Mouse (Mus musculus) kidney, postnatal 0 days (tissue): ENCODE results near the gene Gng12. TPM values are rescaled to one million over a fixed set of nuclear protein-coding genes. Genes with fewer than 3 reads are reported as not detected.

Experiments
- ATAC-seq: fragments of 200-750 bp; cut with Nextera tagmentation; replicated peaks from 2 replicates; pipeline ENCODE4 v1.8.0; 2017; ENCODE audit warnings: low read depth, moderate number of reproducible peaks, moderate TSS enrichment, moderate library complexity; ENCODE audit not compliant: low FRiP score
- DNase-seq: peaks from one replicate; pipeline ENCODE4 v3.0.0-alpha.2; 2016; ENCODE audit warnings: low spot score
- H3K27ac ChIP-seq: fragments of 300-500 bp; sonication (generic); 2 replicates; pipeline ENCODE4 v1.5.1; 2014; ENCODE audit warnings: mild to moderate bottlenecking
- H3K27me3 ChIP-seq: fragments of 300-500 bp; sonication (generic); 2 replicates; pipeline ENCODE4 v1.6.1; 2014; ENCODE audit warnings: low read length, mixed read lengths; ENCODE audit not compliant: insufficient read depth
- H3K36me3 ChIP-seq: fragments of 300-500 bp; sonication (generic); 2 replicates; pipeline ENCODE4 v1.6.1; 2014; ENCODE audit warnings: low read length, mixed read lengths; ENCODE audit not compliant: insufficient read depth
- H3K4me1 ChIP-seq: fragments of 300-500 bp; sonication (generic); replicated peaks from 2 replicates; pipeline ENCODE4 v1.6.1; 2014; ENCODE audit warnings: antibody characterized with exemption, low read length, mixed read lengths; ENCODE audit not compliant: insufficient read depth
- H3K4me2 ChIP-seq: fragments of 300-500 bp; sonication (generic); 2 replicates; pipeline ENCODE4 v1.6.1; 2014; ENCODE audit warnings: mild to moderate bottlenecking, low read length, moderate library complexity, mixed read lengths
- H3K4me3 ChIP-seq: fragments of 300-500 bp; sonication (generic); replicated peaks from 2 replicates; pipeline ENCODE4 v1.5.1; 2014; ENCODE audit warnings: low read depth, low read length
- H3K9ac ChIP-seq: fragments of 300-500 bp; sonication (generic); 2 replicates; pipeline ENCODE4 v1.6.1; 2014; ENCODE audit warnings: low read depth, low read length
- H3K9me3 ChIP-seq: fragments of 300-500 bp; sonication (generic); replicated peaks from 2 replicates; pipeline ENCODE4 v1.6.1; 2016; ENCODE audit warnings: low read length, inconsistent platforms, mixed read lengths
- CTCF ChIP-seq: IDR thresholded peaks from 2 replicates; pipeline ENCODE4 v1.5.1; 2016; ENCODE audit warnings: antibody characterized with exemption, low read depth, mild to moderate bottlenecking, moderate library complexity
- WGBS: fragments of 180-500 bp; shearing (Covaris S2); extraction: QIAGEN DNeasy Blood & Tissue Kit; methylation state at CpG from one replicate; pipeline ENCODE4 v1.1.7; 2014; 5-methylcytosine and 5-hydroxymethylcytosine counted together
- polyA plus RNA-seq: library from polyadenylated mRNA; unstranded; fragments of >200 nt; fragmentation: Nextera tagmentation; extraction: Ambion mirVana; gene quantifications from 2 replicates; pipeline ENCODE4 v1.2.1, GENCODE M21; 2015

Gene Gng12
- polyA plus RNA-seq, 1 experiment from 2014 or later: 144 TPM

DNA sequence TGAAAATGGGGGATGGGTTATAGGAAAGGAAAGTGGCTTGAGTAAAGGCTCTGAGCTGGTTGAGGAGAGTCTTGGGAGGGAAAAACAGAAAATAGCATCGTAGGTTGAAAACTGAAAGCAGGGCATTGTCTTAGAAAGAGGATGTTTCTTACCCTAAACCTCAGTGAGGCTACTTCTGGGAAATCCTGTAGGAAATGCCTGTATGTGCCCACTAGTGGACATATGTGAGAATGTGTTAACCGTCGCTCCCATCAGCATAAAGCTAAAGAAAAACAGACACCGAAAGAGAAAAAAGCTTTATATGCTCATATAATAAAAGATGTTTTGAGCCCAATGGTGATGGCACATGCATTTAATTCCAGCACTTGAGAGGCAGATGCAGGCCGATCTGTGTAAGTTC, 163.9 kb downstream of the Gng12 start:
- Histone ChIP-seq H3K36me3 (no peaks in the 10 kb centered on the region), H3K9me3 (no peaks in the 10 kb centered on the region), H3K27me3 (no peaks in the 10 kb centered on the region), H3K9ac (no peak overlapping the region), H3K4me3 (no peak overlapping the region), H3K4me1 (no peaks in the 10 kb centered on the region), H3K27ac (no peak overlapping the region), H3K4me2 (no peak overlapping the region)
- WGBS: 81% methylated on average over 5 of the region's 5 CpGs
- DNase-seq (no peak), ATAC-seq (no peak)
- TF ChIP-seq CTCF: peak; percentile 54

DNA sequence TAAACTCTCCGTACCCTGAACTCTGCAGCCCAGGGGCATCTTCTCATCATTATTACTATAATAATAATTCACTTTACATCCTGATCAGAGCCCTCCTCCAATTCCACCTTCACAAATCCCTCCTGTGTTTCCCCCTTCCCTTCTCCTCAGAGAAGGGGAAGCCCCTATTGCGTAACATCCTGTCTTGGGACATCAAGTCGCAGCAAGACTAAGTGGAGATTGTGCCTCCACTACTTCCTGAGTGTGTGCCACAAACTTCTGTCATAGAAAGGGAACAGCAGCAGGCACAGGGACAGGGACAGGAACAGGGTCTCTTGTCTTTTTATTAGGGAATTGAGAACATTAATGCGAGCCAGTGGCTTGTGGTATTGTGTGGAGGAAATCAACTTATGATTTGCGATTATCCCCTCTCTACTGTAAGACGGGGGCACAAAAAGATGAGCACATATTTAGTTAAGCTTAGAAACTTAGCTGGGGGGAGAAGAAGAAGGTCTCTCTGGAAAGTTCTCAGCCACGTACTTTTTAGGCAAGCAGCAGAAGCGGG, 173.1 kb downstream of the Gng12 start:
- Histone ChIP-seq H3K36me3 (no peaks in the 10 kb centered on the region), H3K4me3 (no peak overlapping the region), H3K4me1 (peaks cover 12% of the 10 kb centered on the region; the same call in 1 of the 2 replicates), H3K9ac (no peak overlapping the region), H3K27ac (peak overlapping the region; percentile 36; the same call in 1 of the 2 replicates), H3K4me2 (no peak overlapping the region), H3K9me3 (no peaks in the 10 kb centered on the region), H3K27me3 (no peaks in the 10 kb centered on the region)
- no peak for TF ChIP-seq CTCF
- DNase-seq: no peak
- ATAC-seq: no peak
- 73% methylated on average over 8 of the region's 8 CpGs for WGBS

DNA sequence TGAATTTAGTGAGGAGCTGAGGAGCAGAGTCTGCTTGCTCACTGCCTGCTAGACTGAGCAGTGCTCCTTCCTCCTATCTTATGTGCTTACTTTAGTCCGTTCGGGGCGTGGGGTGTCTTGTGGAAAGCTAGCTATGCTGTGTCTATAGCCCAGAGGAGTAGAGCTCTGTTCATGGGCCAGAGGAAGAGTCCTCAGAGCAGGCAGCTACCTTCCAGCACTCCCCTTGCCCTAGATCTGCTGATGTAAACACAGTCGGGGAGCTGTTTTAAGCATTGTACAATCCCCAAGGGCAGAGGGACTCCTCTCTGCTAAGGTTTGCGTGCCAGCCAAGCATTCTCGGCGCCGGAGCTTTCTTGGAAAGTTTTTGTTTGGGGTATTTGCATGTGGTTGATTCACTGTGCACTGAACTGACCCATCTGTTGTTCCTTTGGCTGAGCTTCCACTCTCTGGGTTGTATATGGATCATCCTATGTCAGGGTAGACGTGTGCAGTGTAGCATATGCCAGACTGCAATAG, 173.7 kb downstream of the Gng12 start:
- H3K9ac ChIP-seq: no peak overlapping the region
- H3K4me3 ChIP-seq: no peak overlapping the region
- no peaks in the 10 kb centered on the region for H3K9me3 ChIP-seq
- peak overlapping the region; percentile 36; the same call in 1 of the 2 replicates for H3K27ac ChIP-seq
- no peak overlapping the region for H3K4me2 ChIP-seq
- TF ChIP-seq CTCF: no peak
- DNase-seq (no peak), ATAC-seq (no peak)
- no peaks in the 10 kb centered on the region for H3K27me3 ChIP-seq
- H3K36me3 ChIP-seq: no peaks in the 10 kb centered on the region
- WGBS: 52% methylated on average over 9 of the region's 9 CpGs
- peaks cover 12% of the 10 kb centered on the region; the same call in 1 of the 2 replicates for H3K4me1 ChIP-seq

Other genes with a start within 250 kb of the Gng12 start
- gene Vmn1r35, start 210.5 kb upstream of the Gng12 start, polyA plus RNA-seq: not detected in 2 replicates
- gene Vmn1r36, start 177.2 kb upstream of the Gng12 start, polyA plus RNA-seq: not detected in 2 replicates
- not detected in 2 replicates for gene Vmn1r37, start 167.0 kb upstream of the Gng12 start, polyA plus RNA-seq
- gene Vmn1r38, start 113.8 kb upstream of the Gng12 start, polyA plus RNA-seq: not detected in 2 replicates
- gene Vmn1r39, start 85.8 kb upstream of the Gng12 start, polyA plus RNA-seq: not detected in 2 replicates
- 66.5 and 70.7 TPM in 2 replicates for gene Gadd45a, start 141.1 kb downstream of the Gng12 start, polyA plus RNA-seq